Mouse (Mus musculus): Measurements from ENCODE around the gene Sgcb. TPM values are rescaled to one million over a fixed set of nuclear protein-coding genes. Genes with fewer than 3 reads are reported as not detected.

Gene Sgcb
- total RNA-seq, 1 experiment = 4.3 TPM

DNA sequence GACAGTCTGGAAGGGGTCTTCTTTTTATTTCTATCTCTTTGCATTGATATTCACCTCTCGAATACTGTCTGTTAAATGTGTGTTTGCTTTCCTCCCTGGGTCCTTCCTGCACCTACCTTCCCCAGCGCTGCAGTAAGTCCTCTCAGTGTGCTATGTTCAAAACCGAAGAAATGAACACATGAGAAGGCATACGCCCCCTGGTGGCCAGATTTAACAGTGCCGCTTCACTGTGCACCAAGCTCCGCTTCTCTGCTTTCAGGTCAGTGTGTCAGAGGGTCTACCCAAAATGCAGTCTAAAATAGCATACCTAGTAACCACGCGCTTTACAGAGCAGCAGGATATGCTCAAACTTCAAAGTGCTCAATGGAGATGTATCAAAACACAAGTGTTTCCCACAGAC, 14.4 kb downstream of the Sgcb start:
- DNase-seq (ENCODE audit: low read depth, low spot score) = peak; percentile 81
- Histone ChIP-seq H3K27ac (ENCODE audit: insufficient read depth, low read depth, low read length, poor library complexity, severe bottlenecking) (no peak overlapping the region), H3K36me3 (ENCODE audit: control insufficient read depth, insufficient read depth, low read length, poor library complexity, severe bottlenecking) (no peaks in the 10 kb centered on the region), H3K9ac (ENCODE audit: insufficient read depth, low read depth, low read length, poor library complexity, severe bottlenecking) (no peak overlapping the region), H3K4me3 (ENCODE audit: insufficient read depth in 1 of 2, low read depth in 1 of 2, low read length in 2 of 2, poor library complexity in 1 of 2, severe bottlenecking in 1 of 2) (no peak overlapping the region), H3K9me3 (ENCODE audit: control insufficient read depth, insufficient read depth, low read depth, low read length) (no peaks in the 10 kb centered on the region), H3K4me1 (ENCODE audit: control insufficient read depth in 2 of 2, insufficient read depth in 2 of 2, low read length in 2 of 2, poor library complexity in 1 of 2) (peaks cover 0 to 2% of the 10 kb centered on the region in 2 experiments; a peak in 1 of 4 replicates)
- in situ Hi-C loops (cut with MboI; ENCODE audit: low sequenced_read_pairs in 2 of 2, unreplicated experiment in 2 of 2) = loop anchor here in 1 of 2 experiments (10.0 kb wide), 1 partner anchor 198 kb away; no protein-coding TSS in a partner anchor
- TF ChIP-seq ZC3H11A (IDR thresholded peaks at IDR 0.05; ENCODE audit: borderline replicate concordance, low read depth, low read length) (peak; percentile 49; the same call in 1 of the 2 replicates), CHD2 (IDR thresholded peaks at IDR 0.05; ENCODE audit: low read depth, low read length) (no peak)

DNA sequence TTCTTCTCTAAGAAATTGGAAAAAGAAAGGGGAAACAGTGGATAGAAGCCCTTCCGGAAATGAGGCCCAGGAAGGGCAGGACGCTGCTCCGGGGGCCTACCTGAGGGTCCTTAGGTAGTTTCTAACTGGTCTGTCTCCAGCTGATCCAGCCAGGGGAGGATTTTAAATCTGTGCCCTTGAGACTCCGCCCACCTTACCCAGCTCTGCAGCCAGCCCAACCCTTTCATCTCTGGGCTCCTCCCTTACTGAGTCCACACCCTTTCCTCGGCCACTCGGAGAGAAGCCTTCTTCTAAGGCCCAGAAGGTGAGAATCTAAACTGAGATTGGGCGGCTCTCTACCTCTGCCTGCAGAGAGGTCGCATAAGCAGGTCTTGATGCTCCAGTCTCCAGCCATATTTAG, 15.3 kb downstream of the Sgcb start, which contains the start of gene Lrrc66:
TSS of gene Lrrc66 (minus strand) at position 236 of the 400 bp plus-strand sequence.
- in situ Hi-C loops (cut with MboI; ENCODE audit: low sequenced_read_pairs in 2 of 2, unreplicated experiment in 2 of 2) = loop anchor here in 1 of 2 experiments (10.0 kb wide), 1 partner anchor 197 kb away; no protein-coding TSS in a partner anchor
- Histone ChIP-seq H3K9ac (ENCODE audit: insufficient read depth, low read depth, low read length, poor library complexity, severe bottlenecking) (no peak within 1 kb of the TSS), H3K9me3 (ENCODE audit: control insufficient read depth, insufficient read depth, low read depth, low read length) (no peaks in the 10 kb centered on the region), H3K4me1 (ENCODE audit: control insufficient read depth in 2 of 2, insufficient read depth in 2 of 2, low read length in 2 of 2, poor library complexity in 1 of 2) (peaks cover 0 to 2% of the 10 kb centered on the region in 2 experiments; a peak in 1 of 4 replicates), H3K4me3 (ENCODE audit: insufficient read depth in 1 of 2, low read depth in 1 of 2, low read length in 2 of 2, poor library complexity in 1 of 2, severe bottlenecking in 1 of 2) (no peak within 1 kb of the TSS), H3K27ac (ENCODE audit: insufficient read depth, low read depth, low read length, poor library complexity, severe bottlenecking) (no peak within 1 kb of the TSS), H3K36me3 (ENCODE audit: control insufficient read depth, insufficient read depth, low read length, poor library complexity, severe bottlenecking) (no peaks in the 10 kb centered on the region)
- no peak for TF ChIP-seq ZNF384 (IDR thresholded peaks at IDR 0.05; ENCODE audit: low read depth, low read length)
- DNase-seq (ENCODE audit: low read depth, low spot score) = no peak

GRCm38 (mm10) chr5:73631001-73631558, 16.5 kb downstream of the Sgcb start:
- DNase-seq (ENCODE audit: low read depth, low spot score) = no peak
- Histone ChIP-seq H3K4me3 (ENCODE audit: insufficient read depth in 1 of 2, low read depth in 1 of 2, low read length in 2 of 2, poor library complexity in 1 of 2, severe bottlenecking in 1 of 2) (no peak overlapping the region), H3K9me3 (ENCODE audit: control insufficient read depth, insufficient read depth, low read depth, low read length) (no peaks in the 10 kb centered on the region), H3K27ac (ENCODE audit: insufficient read depth, low read depth, low read length, poor library complexity, severe bottlenecking) (no peak overlapping the region), H3K4me1 (ENCODE audit: control insufficient read depth in 2 of 2, insufficient read depth in 2 of 2, low read length in 2 of 2, poor library complexity in 1 of 2) (peaks cover 0 to 2% of the 10 kb centered on the region in 2 experiments; a peak in 1 of 4 replicates), H3K9ac (ENCODE audit: insufficient read depth, low read depth, low read length, poor library complexity, severe bottlenecking) (no peak overlapping the region), H3K36me3 (ENCODE audit: control insufficient read depth, insufficient read depth, low read length, poor library complexity, severe bottlenecking) (no peaks in the 10 kb centered on the region)
- TF ChIP-seq CHD2 (IDR thresholded peaks at IDR 0.05; ENCODE audit: low read depth, low read length) (no peak), MAFK (IDR thresholded peaks at IDR 0.05; ENCODE audit: insufficient read depth, low read depth, low read length) (no peak), ZC3H11A (IDR thresholded peaks at IDR 0.05; ENCODE audit: borderline replicate concordance, low read depth, low read length) (no peak), ZNF384 (IDR thresholded peaks at IDR 0.05; ENCODE audit: low read depth, low read length) (no peak)
- in situ Hi-C loops (cut with MboI; ENCODE audit: low sequenced_read_pairs in 2 of 2, unreplicated experiment in 2 of 2) = loop anchor here in 1 of 2 experiments (10.0 kb wide), 1 partner anchor 196 kb away; no protein-coding TSS in a partner anchor

DNA sequence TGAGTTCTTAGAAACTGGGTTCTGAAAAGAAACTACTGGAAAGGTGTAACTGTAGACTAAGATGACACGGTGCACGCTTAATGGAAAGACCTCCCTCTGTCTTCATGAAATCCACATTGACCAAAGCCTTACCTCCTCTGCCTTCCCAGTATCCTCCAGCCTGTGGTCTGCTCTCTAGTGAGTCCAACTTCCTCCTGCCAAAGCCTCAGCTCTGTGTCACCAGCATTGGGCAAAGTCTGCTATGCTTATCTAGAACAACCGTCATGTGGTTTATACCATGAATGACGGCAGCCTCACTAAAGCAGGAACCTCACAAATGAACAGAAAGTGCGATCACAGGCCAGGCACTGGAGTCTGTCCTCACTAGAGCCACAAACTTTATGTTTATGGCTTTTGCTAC, 17.4 kb downstream of the Sgcb start:
- in situ Hi-C loops (cut with MboI; ENCODE audit: low sequenced_read_pairs in 2 of 2, unreplicated experiment in 2 of 2) = loop anchor here in 1 of 2 experiments (10.0 kb wide), 1 partner anchor 195 kb away; no protein-coding TSS in a partner anchor
- no peak overlapping the region for H3K27ac ChIP-seq (ENCODE audit: insufficient read depth, low read depth, low read length, poor library complexity, severe bottlenecking)
- H3K4me3 ChIP-seq (ENCODE audit: insufficient read depth in 1 of 2, low read depth in 1 of 2, low read length in 2 of 2, poor library complexity in 1 of 2, severe bottlenecking in 1 of 2) = no peak overlapping the region
- TF ChIP-seq ZNF384 (IDR thresholded peaks at IDR 0.05; ENCODE audit: low read depth, low read length) (no peak), CHD2 (IDR thresholded peaks at IDR 0.05; ENCODE audit: low read depth, low read length) (no peak), ZC3H11A (IDR thresholded peaks at IDR 0.05; ENCODE audit: borderline replicate concordance, low read depth, low read length) (no peak), HCFC1 (IDR thresholded peaks at IDR 0.05; ENCODE audit: borderline replicate concordance, insufficient read depth, low read length) (no peak), MAFK (IDR thresholded peaks at IDR 0.05; ENCODE audit: insufficient read depth, low read depth, low read length) (no peak)
- no peak overlapping the region for H3K9ac ChIP-seq (ENCODE audit: insufficient read depth, low read depth, low read length, poor library complexity, severe bottlenecking)
- no peaks in the 10 kb centered on the region for H3K9me3 ChIP-seq (ENCODE audit: control insufficient read depth, insufficient read depth, low read depth, low read length)
- no peaks in the 10 kb centered on the region for H3K36me3 ChIP-seq (ENCODE audit: control insufficient read depth, insufficient read depth, low read length, poor library complexity, severe bottlenecking)
- no peak for DNase-seq (ENCODE audit: low read depth, low spot score)
- peaks cover 0 to 2% of the 10 kb centered on the region in 2 experiments; a peak in 1 of 4 replicates for H3K4me1 ChIP-seq (ENCODE audit: control insufficient read depth in 2 of 2, insufficient read depth in 2 of 2, low read length in 2 of 2, poor library complexity in 1 of 2)

- H3K9ac ChIP-seq (ENCODE audit: insufficient read depth, low read depth, low read length, poor library complexity, severe bottlenecking) = no peak overlapping the region
- DNase-seq (ENCODE audit: low read depth, low spot score) = no peak
- TF ChIP-seq ZNF384 (IDR thresholded peaks at IDR 0.05; ENCODE audit: low read depth, low read length) (no peak), CHD2 (IDR thresholded peaks at IDR 0.05; ENCODE audit: low read depth, low read length) (no peak), ZC3H11A (IDR thresholded peaks at IDR 0.05; ENCODE audit: borderline replicate concordance, low read depth, low read length) (no peak), HCFC1 (IDR thresholded peaks at IDR 0.05; ENCODE audit: borderline replicate concordance, insufficient read depth, low read length) (no peak), MAFK (IDR thresholded peaks at IDR 0.05; ENCODE audit: insufficient read depth, low read depth, low read length) (no peak)
- in situ Hi-C loops (cut with MboI; ENCODE audit: low sequenced_read_pairs in 2 of 2, unreplicated experiment in 2 of 2) = no loop called here
- H3K36me3 ChIP-seq (ENCODE audit: control insufficient read depth, insufficient read depth, low read length, poor library complexity, severe bottlenecking) = no peaks in the 10 kb centered on the region
- no peak overlapping the region for H3K4me3 ChIP-seq (ENCODE audit: insufficient read depth in 1 of 2, low read depth in 1 of 2, low read length in 2 of 2, poor library complexity in 1 of 2, severe bottlenecking in 1 of 2)
- H3K4me1 ChIP-seq (ENCODE audit: control insufficient read depth in 2 of 2, insufficient read depth in 2 of 2, low read length in 2 of 2, poor library complexity in 1 of 2) = peaks cover 0 to 2% of the 10 kb centered on the region in 2 experiments; a peak in 1 of 4 replicates
- no peaks in the 10 kb centered on the region for H3K9me3 ChIP-seq (ENCODE audit: control insufficient read depth, insufficient read depth, low read depth, low read length)
- no peak overlapping the region for H3K27ac ChIP-seq (ENCODE audit: insufficient read depth, low read depth, low read length, poor library complexity, severe bottlenecking)
Observed at GRCm38 (mm10) chr5:73627991-73628390, 19.6 kb downstream of the Sgcb start.

All from ES-E14 (cell line).